11 mouse cellular contexts compared by ENCODE assay signal in the genomic region with DNA sequence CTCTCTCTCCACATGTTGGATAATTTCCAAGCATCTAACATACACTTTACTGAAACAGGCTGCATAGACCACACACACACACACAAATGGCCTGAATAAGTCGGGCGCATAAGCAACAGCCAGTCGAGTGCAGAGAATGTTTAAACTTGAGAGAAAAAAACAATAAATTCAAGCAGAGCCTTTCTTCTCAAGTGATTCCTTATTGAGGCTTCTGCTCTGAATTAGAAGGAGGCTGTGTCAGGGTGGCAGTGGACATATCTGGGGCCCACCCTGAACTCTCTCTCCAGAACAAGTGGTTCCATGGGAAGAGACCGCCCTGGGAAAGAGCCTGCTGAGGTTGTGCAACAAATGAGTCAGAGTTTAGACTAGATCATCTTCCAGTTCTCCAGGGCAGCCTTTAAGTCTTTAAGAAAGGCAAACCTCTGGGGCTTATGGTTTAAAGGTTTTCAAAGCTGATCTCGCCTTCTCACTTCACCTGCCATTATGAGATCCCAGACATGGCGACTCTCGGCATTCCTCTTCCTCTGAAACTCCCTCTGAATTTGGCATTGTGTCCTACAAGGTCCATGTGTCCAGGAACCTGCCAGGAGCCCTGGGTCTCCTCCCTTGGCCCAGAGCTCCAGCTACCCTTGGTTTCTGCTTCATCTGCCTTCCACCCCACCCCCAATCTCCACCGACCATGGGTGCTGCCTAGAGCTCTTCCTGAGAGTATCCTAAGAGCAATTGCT.
DNase-seq lines count a peak whose midpoint lies in the region; ATAC-seq and TF ChIP-seq lines count a peak whose summit lies in the region.
"Had no signal": no experiment of that assay in that cellular context is flagged by ENCODE, and none has a peak within 500 bp of the region (broad histone marks: within the 10 kb centered on the region; RNA-seq: fewer than 3 reads in every experiment).

No protein-coding gene starts in this region.

- no peaks in the 10 kb centered on the region for H3K9me3 ChIP-seq in midbrain, embryonic 11.5 days (ENCODE audit: control insufficient read depth, low read length)
- H3K9me3 ChIP-seq in midbrain, embryonic 16.5 days (replicated peaks; ENCODE audit: control insufficient read depth, low read length, poor library complexity, severe bottlenecking): no peaks in the 10 kb centered on the region
- no peaks in the 10 kb centered on the region for H3K9me3 ChIP-seq in stomach, embryonic 15.5 days
- H3K9me3 ChIP-seq: midbrain, embryonic 12.5 days had no signal

- no peak for TF ChIP-seq POLR2A in thymus, adult 2 months (IDR thresholded peaks at IDR 0.05; ENCODE audit: control insufficient read depth, extremely low read depth, insufficient read depth, low read length, poor library complexity)

- no peak overlapping the region for H3K9ac ChIP-seq in midbrain, embryonic 11.5 days (ENCODE audit: low read length)
- H3K9ac ChIP-seq in midbrain, embryonic 16.5 days (ENCODE audit: low read depth, low read length): no peak overlapping the region
- H3K9ac ChIP-seq in stomach, embryonic 15.5 days: no peak overlapping the region
- H3K9ac ChIP-seq: forebrain, postnatal 0 days; midbrain, embryonic 12.5 days had no signal

- H3K4me1 ChIP-seq in midbrain, embryonic 11.5 days (ENCODE audit: control insufficient read depth, insufficient read depth, low read length): no peaks in the 10 kb centered on the region
- no peaks in the 10 kb centered on the region for H3K4me1 ChIP-seq in midbrain, embryonic 16.5 days (ENCODE audit: control insufficient read depth, insufficient read depth, low read length)
- peaks cover 24% of the 10 kb centered on the region for H3K4me1 ChIP-seq in stomach, embryonic 15.5 days
- H3K4me1 ChIP-seq in thymus, adult 2 months (replicated peaks; ENCODE audit: control insufficient read depth, insufficient read depth, low read length): no peaks in the 10 kb centered on the region

- no peak overlapping the region for H3K4me3 ChIP-seq in midbrain, embryonic 11.5 days (ENCODE audit: low read depth, low read length)
- no peak overlapping the region for H3K4me3 ChIP-seq in midbrain, embryonic 16.5 days (ENCODE audit: low read depth, low read length)
- H3K4me3 ChIP-seq in stomach, embryonic 15.5 days (replicated peaks): no peak overlapping the region
- no peak overlapping the region for H3K4me3 ChIP-seq in thymus, adult 2 months (ENCODE audit: control insufficient read depth, insufficient read depth, low read length)
- H3K4me3 ChIP-seq: midbrain, embryonic 12.5 days had no signal

- no peaks in the 10 kb centered on the region for H3K27me3 ChIP-seq in midbrain, embryonic 11.5 days (ENCODE audit: control insufficient read depth, insufficient read depth, low read length)
- H3K27me3 ChIP-seq in midbrain, embryonic 16.5 days (ENCODE audit: control insufficient read depth, insufficient read depth, low read depth, low read length): no peaks in the 10 kb centered on the region
- H3K27me3 ChIP-seq in stomach, embryonic 15.5 days (replicated peaks): no peaks in the 10 kb centered on the region
- H3K27me3 ChIP-seq in thymus, adult 2 months (ENCODE audit: control insufficient read depth, insufficient read depth, low read length): no peaks in the 10 kb centered on the region

- H3K27ac ChIP-seq in midbrain, embryonic 11.5 days (ENCODE audit: low read depth, low read length): no peak overlapping the region
- no peak overlapping the region for H3K27ac ChIP-seq in midbrain, embryonic 16.5 days (ENCODE audit: low read length)
- H3K27ac ChIP-seq in stomach, embryonic 15.5 days: peak overlapping the region; percentile 84
- H3K27ac ChIP-seq in thymus, adult 2 months (ENCODE audit: control insufficient read depth, insufficient read depth, low read length): no peak overlapping the region
- H3K27ac ChIP-seq: midbrain, embryonic 12.5 days had no signal

- 79% methylated on average over 8 of the region's 8 CpGs for WGBS in midbrain, embryonic 11.5 days
- 70% methylated on average over 8 of the region's 8 CpGs for WGBS in midbrain, embryonic 16.5 days
- 39% methylated on average over 8 of the region's 8 CpGs for WGBS in stomach, embryonic 15.5 days
- WGBS in thymus, adult 2 months: 86% methylated on average over 8 of the region's 8 CpGs

- TF ChIP-seq CTCF in thymus, adult 2 months (IDR thresholded peaks at IDR 0.05; ENCODE audit: borderline replicate concordance, control insufficient read depth, extremely low read depth, insufficient read depth, low read length, poor library complexity): no peak

- H3K4me2 ChIP-seq in midbrain, embryonic 11.5 days: no peak overlapping the region
- H3K4me2 ChIP-seq in midbrain, embryonic 16.5 days (ENCODE audit: low read length): no peak overlapping the region
- H3K4me2 ChIP-seq in stomach, embryonic 15.5 days: no peak overlapping the region
- H3K4me2 ChIP-seq: midbrain, embryonic 12.5 days had no signal

- no peaks in the 10 kb centered on the region for H3K36me3 ChIP-seq in midbrain, embryonic 11.5 days (ENCODE audit: control insufficient read depth, insufficient read depth, low read length)
- H3K36me3 ChIP-seq in midbrain, embryonic 16.5 days (ENCODE audit: control insufficient read depth, insufficient read depth, low read length): no peaks in the 10 kb centered on the region
- H3K36me3 ChIP-seq in stomach, embryonic 15.5 days: no peaks in the 10 kb centered on the region
- no peaks in the 10 kb centered on the region for H3K36me3 ChIP-seq in thymus, adult 2 months (ENCODE audit: control insufficient read depth, insufficient read depth, low read length)
- H3K36me3 ChIP-seq: midbrain, embryonic 12.5 days had no signal

- intact Hi-C loops in heart, postnatal 25 days (cut with DNase I): no loop called here

- DNase-seq in gastrocnemius, postnatal 25 days: peak; percentile 21
- DNase-seq in gastrocnemius, postnatal 10 days: no peak
- peak; percentile 86 for DNase-seq in midbrain, embryonic 11.5 days (ENCODE audit: low spot score, missing footprints)
- DNase-seq in heart, postnatal 25 days (ENCODE audit: low spot score): peak; percentile 39
- no peak for DNase-seq in thymus, adult 2 months
- no peak for DNase-seq in retina, postnatal 1 day
- DNase-seq: embryo, embryonic 11 days; forebrain, postnatal 0 days had no signal

- no peak for ATAC-seq in midbrain, embryonic 11.5 days (ENCODE audit: low FRiP score)
- ATAC-seq in midbrain, embryonic 16.5 days: no peak
- ATAC-seq in stomach, embryonic 15.5 days (ENCODE audit: insufficient read depth, low FRiP score, low read depth): peak; percentile 54; the same call in 1 of the 2 replicates
- ATAC-seq: forebrain, postnatal 0 days had no signal

Comparison
In these comparisons a context has a peak if more than half of its experiments do, and no peak if none do; other contexts are left out.
1. DNase-seq: peak in gastrocnemius, postnatal 25 days (single experiment), midbrain, embryonic 11.5 days (single experiment) and heart, postnatal 25 days (single experiment); none in gastrocnemius, postnatal 10 days (single experiment), thymus, adult 2 months (single experiment) and retina, postnatal 1 day (single experiment).